Mouse (Mus musculus): ENCODE measurements around the gene Cabp4. TPM values are rescaled to one million over a fixed set of nuclear protein-coding genes. Genes with fewer than 3 reads are reported as not detected.

The Cabp4 gene
- polyA plus RNA-seq, 1 experiment from 2014 or later, result 0.06 TPM

DNA sequence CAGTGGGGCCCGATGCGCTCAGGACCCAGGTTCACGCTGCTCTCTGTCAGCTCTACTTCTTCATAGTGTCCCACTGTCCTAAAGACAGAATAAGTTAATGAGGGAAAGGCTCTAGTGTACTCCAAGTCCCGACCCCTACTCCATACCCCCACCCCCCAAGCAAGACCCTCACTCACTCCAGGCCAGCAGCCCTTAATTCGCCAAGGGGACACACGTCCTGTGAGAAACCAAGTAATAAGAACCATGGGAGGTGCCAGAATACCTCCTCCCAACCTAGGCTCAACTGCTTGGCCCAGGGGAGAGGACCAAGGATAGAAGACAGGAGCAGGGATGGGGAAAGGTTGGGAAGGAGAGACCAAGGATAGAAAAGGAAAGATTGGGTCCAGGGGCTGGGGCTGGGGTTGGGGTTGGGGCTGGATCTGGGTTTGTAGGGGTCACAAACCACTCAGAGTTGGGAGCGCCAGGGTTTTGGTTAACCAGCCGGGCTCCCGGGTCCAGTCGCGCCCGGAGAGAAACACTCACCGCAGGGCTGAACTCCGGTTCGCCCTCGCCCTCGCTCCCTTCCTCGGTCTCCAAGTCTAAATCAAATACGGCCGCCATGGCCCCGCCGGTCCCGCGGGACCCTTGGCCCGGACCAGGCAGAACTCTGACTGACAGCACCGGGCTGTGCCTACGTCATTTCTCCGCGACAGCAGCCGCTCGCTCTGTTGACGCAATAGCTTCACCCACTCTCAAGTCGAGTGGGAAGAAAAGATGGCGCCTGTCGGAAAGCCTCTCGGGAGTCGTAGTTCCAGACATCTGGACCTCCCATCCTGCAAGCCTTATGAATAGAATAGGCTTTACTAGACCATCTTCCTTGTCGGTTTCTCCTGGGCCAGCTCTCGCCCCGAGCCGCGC lies 19.1 kb upstream of the Cabp4 start, which contains the start of gene Rps6kb2:
Rps6kb2 (minus strand) TSS at position 709 of the 897 bp plus-strand sequence.
- WGBS (ENCODE audit: insufficient replicate concordance), result 5% methylated on average over 42 of the region's 42 CpGs
- H3K4me1 ChIP-seq, result peaks cover 48% of the 10 kb centered on the region

DNA sequence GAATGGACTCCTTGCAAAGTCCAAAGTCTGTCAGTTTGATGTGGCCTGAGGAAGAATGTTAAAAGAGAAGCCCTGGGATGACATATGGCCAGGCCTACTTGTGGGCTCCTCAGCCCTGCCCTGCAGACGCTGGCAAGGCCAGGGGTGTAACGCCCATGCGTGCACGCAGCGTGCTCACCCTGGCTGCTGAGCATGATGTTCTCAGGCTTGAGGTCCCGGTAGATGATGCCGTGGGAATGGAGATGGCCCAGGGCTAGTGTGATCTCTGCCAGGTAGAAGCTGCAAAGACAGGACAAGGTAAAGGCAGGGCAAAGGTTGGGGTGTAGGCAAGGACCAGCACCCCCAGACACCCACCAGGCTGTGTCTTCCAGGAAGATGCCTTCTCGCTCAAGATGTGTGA lies 15.2 kb upstream of the Cabp4 start:
- H3K4me1 ChIP-seq, result peaks cover 41% of the 10 kb centered on the region

More for the DNA sequence above, 19.1 kb upstream of the Cabp4 start, which contains the start of gene Rps6kb2:
- Histone ChIP-seq H3K27ac (peak within 1 kb of the TSS; percentile 73), H3K4me2 (peak within 1 kb of the TSS; percentile 92), H3K9ac (peak within 1 kb of the TSS; percentile 77), H3K9me3 (replicated peaks) (no peaks in the 10 kb centered on the region), H3K27me3 (replicated peaks) (no peaks in the 10 kb centered on the region), H3K36me3 (peaks cover 38% of the 10 kb centered on the region), H3K4me3 (peak within 1 kb of the TSS; percentile 76)
- peak; percentile 80 for ATAC-seq

DNA sequence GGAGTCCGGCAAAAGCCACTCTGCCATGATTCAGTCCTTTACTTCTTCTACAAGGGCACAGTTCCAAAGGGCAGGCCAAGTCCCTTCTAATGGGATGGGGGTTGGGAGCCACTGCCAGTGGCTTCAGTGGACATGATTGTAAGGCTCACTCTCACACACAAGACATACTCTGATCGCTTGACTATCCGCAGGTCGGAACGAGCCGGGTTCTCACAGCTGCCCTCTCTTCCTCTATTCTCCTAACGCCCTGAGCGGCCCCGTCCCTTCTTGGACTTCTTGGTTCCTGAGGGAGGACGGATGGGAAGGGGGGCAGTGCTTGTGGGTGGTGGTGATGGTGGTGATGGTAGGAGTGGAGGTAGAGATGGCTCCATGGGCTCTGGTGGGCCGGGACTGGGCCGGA lies 12.9 kb upstream of the Cabp4 start:
- Histone ChIP-seq H3K9me3 (replicated peaks) (no peaks in the 10 kb centered on the region), H3K36me3 (peaks cover 82% of the 10 kb centered on the region), H3K9ac (no peak overlapping the region), H3K4me1 (peaks cover 34% of the 10 kb centered on the region), H3K27me3 (replicated peaks) (no peaks in the 10 kb centered on the region), H3K4me3 (no peak overlapping the region), H3K4me2 (no peak overlapping the region), H3K27ac (no peak overlapping the region; the same call in 1 of the 2 replicates)
- ATAC-seq, result no peak
- 85% methylated on average over 12 of the region's 12 CpGs for WGBS (ENCODE audit: insufficient replicate concordance)

More for the DNA sequence above, 15.2 kb upstream of the Cabp4 start:
- Histone ChIP-seq H3K27me3 (replicated peaks) (no peaks in the 10 kb centered on the region), H3K4me2 (no peak overlapping the region), H3K9ac (no peak overlapping the region), H3K4me3 (no peak overlapping the region), H3K27ac (no peak overlapping the region), H3K9me3 (replicated peaks) (no peaks in the 10 kb centered on the region), H3K36me3 (peaks cover 63% of the 10 kb centered on the region)
- 87% methylated on average over 8 of the region's 8 CpGs for WGBS (ENCODE audit: insufficient replicate concordance)
- ATAC-seq, result no peak

DNA sequence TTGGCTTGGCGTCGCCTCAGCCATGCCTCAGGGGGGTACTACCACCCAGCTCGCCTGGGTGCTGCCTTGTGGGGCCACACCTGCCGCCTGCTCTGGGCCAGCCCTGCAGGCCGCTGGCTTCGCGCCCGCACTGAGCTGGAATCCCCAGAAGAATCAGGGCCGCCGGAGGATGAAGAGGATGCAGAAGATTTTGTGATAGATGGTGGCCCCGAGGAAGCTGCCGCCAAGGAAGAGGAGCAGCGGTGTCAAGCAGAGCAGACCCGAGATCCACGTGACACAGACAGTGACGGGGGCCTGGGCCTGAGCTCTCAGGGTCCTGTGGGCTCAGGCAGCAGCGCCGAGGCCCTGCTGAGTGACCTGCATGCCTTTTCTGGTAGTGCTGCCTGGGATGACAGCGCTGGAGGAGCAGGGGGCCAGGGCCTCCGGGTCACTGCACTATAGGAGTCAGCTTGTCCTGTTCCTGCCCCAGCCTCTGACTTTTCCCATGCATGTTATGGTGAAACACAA lies 12.3 kb upstream of the Cabp4 start:
- Histone ChIP-seq H3K4me3 (no peak overlapping the region), H3K27me3 (replicated peaks) (no peaks in the 10 kb centered on the region), H3K36me3 (peaks cover 82% of the 10 kb centered on the region), H3K4me1 (peaks cover 35% of the 10 kb centered on the region), H3K9ac (no peak overlapping the region), H3K9me3 (replicated peaks) (no peaks in the 10 kb centered on the region), H3K27ac (0 out of 2 replicates have a peak overlapping the region, but pooled peaks have one; percentile 17), H3K4me2 (peak overlapping the region; percentile 46)
- 69% methylated on average over 20 of the region's 20 CpGs for WGBS (ENCODE audit: insufficient replicate concordance)
- no peak for ATAC-seq

DNA sequence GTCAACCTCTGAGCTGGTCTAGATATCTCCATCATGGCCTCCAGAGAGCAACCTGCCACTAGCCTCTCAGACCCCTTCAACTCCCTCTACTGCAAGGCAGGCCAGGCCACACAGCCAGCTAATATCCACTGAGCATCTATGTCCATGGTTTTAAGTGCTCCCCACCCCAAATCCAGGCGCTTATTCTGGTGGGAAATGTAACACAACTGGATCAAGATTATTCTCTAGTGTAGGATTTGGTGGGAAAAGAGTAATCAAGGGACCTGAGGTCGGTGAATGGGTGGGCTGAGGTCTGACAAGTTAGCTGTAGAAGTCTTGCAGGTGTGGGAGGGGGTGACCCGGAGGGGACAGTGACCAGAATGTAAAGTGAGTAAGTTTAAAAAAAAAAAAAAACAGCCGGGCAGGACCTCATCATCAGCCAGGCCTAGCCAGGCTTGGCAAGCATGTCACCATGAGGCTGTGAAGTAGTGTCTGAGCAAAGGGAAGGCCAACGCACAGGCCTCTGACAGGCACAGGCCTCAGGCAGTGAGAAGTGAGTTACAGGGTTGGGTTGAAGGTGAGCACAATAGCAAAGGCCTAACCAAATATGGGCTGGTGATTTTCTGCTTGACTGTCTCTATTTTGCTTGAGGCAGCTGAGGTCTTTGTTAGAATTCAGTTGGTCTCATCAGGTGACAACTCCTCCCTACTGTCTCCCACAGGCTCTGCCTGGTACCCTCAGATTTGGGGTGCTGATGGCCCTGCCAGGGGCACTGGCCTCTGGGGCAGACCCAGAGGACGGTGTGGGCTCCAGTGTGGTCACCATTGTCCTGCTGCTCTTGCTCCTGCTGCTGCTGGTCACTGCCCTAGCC lies 11.6 kb upstream of the Cabp4 start:
- H3K9ac ChIP-seq, result peak overlapping the region; percentile 41; the same call in 1 of the 2 replicates
- no peaks in the 10 kb centered on the region for H3K9me3 ChIP-seq (replicated peaks)
- peak overlapping the region; percentile 17; the same call in 1 of the 2 replicates for H3K27ac ChIP-seq
- peaks cover 35% of the 10 kb centered on the region for H3K4me1 ChIP-seq
- ATAC-seq, result no peak
- H3K4me3 ChIP-seq, result peak overlapping the region; percentile 20
- H3K36me3 ChIP-seq, result peaks cover 82% of the 10 kb centered on the region
- 53% methylated on average over 6 of the region's 6 CpGs for WGBS (ENCODE audit: insufficient replicate concordance)
- H3K27me3 ChIP-seq (replicated peaks), result no peaks in the 10 kb centered on the region
- H3K4me2 ChIP-seq, result peak overlapping the region; percentile 46

DNA sequence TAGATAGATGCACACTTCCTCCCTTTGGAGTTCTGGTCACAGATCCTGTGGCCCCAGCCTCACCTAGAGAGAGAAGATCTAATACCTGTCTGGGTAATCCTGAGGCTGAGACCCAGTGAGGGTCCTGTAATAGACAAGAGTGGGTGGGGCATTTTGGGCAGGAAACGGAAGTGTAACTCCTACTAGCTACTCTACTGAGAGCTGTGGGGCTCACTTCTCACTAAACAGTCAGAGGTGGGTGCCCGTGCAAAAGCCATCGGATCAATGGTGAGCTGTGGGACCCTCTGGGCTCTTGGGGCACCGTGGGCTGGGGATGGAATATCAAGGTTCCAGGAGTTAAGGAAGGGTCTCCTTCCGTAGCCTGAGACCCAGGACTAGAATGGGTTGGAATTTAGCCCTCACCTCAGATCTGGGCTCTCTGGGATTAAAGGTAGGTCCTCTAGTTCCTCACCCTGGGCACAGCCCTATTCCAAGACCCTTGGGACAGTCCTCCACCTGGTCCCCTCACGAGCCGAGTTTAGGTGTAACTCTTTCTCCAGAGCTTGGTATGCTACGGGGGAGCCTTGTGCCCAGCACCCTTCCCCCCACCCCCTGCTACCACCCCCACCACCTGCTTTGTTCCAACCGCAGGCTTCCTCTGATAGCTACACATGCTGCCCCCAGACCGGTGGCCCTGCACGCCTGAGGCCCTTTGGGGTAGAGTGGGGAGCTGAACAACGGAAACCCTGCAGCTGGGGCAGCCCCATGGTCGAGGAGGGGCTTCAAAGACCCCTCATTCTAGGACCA lies 10.8 kb upstream of the Cabp4 start:
- Histone ChIP-seq H3K36me3 (peaks cover 84% of the 10 kb centered on the region), H3K27ac (peak overlapping the region; percentile 8; the same call in 1 of the 2 replicates), H3K9me3 (replicated peaks) (no peaks in the 10 kb centered on the region), H3K4me3 (peak overlapping the region; percentile 20), H3K9ac (peak overlapping the region; percentile 41; the same call in 1 of the 2 replicates), H3K4me1 (peaks cover 42% of the 10 kb centered on the region), H3K27me3 (replicated peaks) (no peaks in the 10 kb centered on the region), H3K4me2 (peak overlapping the region; percentile 46)
- 32% methylated on average over 13 of the region's 13 CpGs for WGBS (ENCODE audit: insufficient replicate concordance)
- peak; percentile 22; the same call in 1 of the 2 replicates for ATAC-seq

DNA sequence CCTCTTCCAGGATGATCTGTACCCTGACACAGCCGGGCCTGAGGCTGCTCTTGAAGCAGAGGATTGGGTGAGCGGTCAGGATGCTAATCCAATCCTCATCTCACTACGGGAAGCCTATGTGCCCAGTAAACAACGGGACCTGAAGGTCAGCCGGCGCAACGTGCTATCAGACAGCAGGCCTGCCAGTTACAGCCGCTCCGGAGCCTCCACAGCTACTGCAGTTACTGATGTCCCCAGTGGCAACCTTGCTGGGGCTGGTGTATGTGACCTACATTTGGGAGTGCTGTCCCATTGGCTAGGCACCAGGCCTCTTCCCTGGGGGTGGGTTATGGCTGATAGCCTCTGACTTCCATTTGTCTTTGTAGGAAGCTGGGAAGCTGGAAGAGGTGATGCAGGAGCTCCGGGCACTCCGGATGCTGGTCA lies 9.4 kb upstream of the Cabp4 start, which contains the start of gene Ptprcap:
Ptprcap (plus strand) TSS at position 373 of the 423 bp plus-strand sequence.
- no peak within 1 kb of the TSS for H3K9ac ChIP-seq
- 76% methylated on average over 11 of the region's 11 CpGs for WGBS (ENCODE audit: insufficient replicate concordance)
- H3K4me2 ChIP-seq, result peak within 1 kb of the TSS; percentile 46

DNA sequence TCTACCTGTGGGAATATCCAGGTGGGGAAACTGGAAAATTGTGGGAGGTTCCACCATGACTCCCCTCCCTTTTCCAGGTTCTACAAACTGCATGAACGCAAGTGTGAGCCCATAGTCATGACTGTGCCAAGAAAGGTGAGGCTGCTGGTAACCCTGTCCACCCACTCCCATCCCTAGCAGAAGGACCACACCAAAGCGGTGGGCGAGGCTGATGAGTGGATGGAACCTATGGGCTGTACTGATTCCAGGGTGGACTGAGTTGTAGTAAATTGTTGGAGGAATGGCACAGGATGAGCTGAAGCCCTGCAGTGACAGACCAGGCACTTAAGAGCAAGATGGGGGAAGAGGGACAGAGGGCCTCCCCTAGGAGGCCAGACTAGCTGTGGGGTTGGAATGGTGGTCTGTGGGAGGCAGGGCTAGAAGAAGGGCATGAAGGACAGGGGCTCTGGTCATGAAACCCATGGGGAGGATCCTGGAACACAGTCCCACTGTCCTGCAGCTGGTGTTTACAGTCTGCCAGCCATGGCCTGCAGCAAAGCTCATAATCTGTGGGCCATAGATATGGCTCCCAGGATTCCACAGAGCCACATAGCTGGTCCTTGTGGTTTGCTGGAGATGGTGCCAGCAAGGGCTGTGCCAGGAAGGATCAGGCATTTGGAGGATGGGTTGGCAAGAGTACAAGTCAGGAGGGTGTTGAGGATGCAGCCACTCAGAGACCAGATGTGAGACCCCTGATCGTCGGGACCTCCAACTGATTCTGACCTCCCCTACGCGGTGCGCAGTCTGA lies 8.8 kb upstream of the Cabp4 start:
- peaks cover 58% of the 10 kb centered on the region for H3K4me1 ChIP-seq
- 0 out of 2 replicates have a peak overlapping the region, but pooled peaks have one; percentile 8 for H3K27ac ChIP-seq
- H3K4me3 ChIP-seq, result no peak overlapping the region
- peaks cover 65% of the 10 kb centered on the region for H3K36me3 ChIP-seq
- H3K4me2 ChIP-seq, result no peak overlapping the region
- ATAC-seq, result no peak
- H3K27me3 ChIP-seq (replicated peaks), result no peaks in the 10 kb centered on the region
- no peak overlapping the region for H3K9ac ChIP-seq
- no peaks in the 10 kb centered on the region for H3K9me3 ChIP-seq (replicated peaks)
- 88% methylated on average over 8 of the region's 8 CpGs for WGBS (ENCODE audit: insufficient replicate concordance)

More for the DNA sequence above, 9.4 kb upstream of the Cabp4 start, which contains the start of gene Ptprcap:
- ATAC-seq, result no peak
- Histone ChIP-seq H3K4me3 (no peak within 1 kb of the TSS; the same call in 1 of the 2 replicates), H3K9me3 (replicated peaks) (no peaks in the 10 kb centered on the region), H3K36me3 (peaks cover 71% of the 10 kb centered on the region), H3K27ac (peak within 1 kb of the TSS; percentile 8; the same call in 1 of the 2 replicates), H3K27me3 (replicated peaks) (no peaks in the 10 kb centered on the region), H3K4me1 (peaks cover 52% of the 10 kb centered on the region)

DNA sequence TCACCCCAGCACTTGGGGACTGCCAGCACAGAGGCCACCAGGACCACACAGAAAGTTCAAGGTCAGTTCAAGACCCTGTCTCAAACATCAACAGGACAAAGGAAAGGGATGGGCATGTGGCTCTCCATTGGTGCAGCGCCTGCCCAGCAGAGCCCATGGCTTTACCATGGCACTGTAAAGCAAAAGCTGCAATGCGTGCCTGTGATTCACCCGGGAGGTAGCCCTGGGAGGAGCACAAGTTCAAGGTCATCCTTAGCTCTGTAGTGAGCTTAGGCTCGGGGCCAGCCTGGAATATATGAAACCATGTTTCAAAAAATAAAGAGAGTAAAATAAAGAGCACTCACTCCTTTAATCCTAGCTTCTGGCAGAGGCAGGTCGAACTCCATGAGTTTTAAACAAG lies 8.1 kb upstream of the Cabp4 start:
- no peak overlapping the region for H3K4me2 ChIP-seq
- ATAC-seq, result no peak
- no peaks in the 10 kb centered on the region for H3K27me3 ChIP-seq (replicated peaks)
- 79% methylated on average over 5 of the region's 5 CpGs for WGBS (ENCODE audit: insufficient replicate concordance)
- no peak overlapping the region for H3K27ac ChIP-seq
- no peak overlapping the region for H3K9ac ChIP-seq
- no peaks in the 10 kb centered on the region for H3K9me3 ChIP-seq (replicated peaks)
- peaks cover 57% of the 10 kb centered on the region for H3K36me3 ChIP-seq
- peaks cover 60% of the 10 kb centered on the region for H3K4me1 ChIP-seq
- H3K4me3 ChIP-seq, result no peak overlapping the region

DNA sequence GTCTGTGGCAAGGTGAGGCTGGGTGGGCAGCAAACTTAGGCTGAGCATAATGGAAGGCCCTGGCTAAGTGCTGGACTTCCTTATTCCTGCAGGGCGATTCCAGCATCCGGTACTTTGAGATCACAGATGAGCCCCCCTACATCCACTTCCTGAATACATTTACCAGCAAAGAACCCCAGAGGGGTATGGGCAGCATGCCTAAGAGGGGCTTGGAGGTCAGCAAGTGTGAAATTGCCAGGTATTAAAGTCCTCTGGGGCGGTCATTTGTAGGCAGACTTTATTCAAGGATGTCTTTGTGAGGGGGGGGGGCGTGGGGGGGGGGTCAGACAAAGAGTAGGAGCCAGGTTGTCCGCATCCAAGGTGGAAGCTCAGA lies 7.6 kb upstream of the Cabp4 start:
- Histone ChIP-seq H3K27ac (no peak overlapping the region), H3K36me3 (peaks cover 53% of the 10 kb centered on the region), H3K4me3 (no peak overlapping the region), H3K4me1 (peaks cover 60% of the 10 kb centered on the region), H3K27me3 (replicated peaks) (no peaks in the 10 kb centered on the region), H3K4me2 (no peak overlapping the region), H3K9ac (no peak overlapping the region), H3K9me3 (replicated peaks) (no peaks in the 10 kb centered on the region)
- no peak for ATAC-seq
- 80% methylated on average over 5 of the region's 5 CpGs for WGBS (ENCODE audit: insufficient replicate concordance)

Measured in liver, embryonic 12.5 days (tissue).